Mouse (Mus musculus) brain, embryonic 18.5 days (tissue): ENCODE data around the gene Dip2a.

Source experiments
- DNase-seq: peaks from one replicate; pipeline ENCODE4 v3.0.0-alpha.2; 2012; ENCODE audit warnings: low read depth, low spot score

Dip2a gene

DNA sequence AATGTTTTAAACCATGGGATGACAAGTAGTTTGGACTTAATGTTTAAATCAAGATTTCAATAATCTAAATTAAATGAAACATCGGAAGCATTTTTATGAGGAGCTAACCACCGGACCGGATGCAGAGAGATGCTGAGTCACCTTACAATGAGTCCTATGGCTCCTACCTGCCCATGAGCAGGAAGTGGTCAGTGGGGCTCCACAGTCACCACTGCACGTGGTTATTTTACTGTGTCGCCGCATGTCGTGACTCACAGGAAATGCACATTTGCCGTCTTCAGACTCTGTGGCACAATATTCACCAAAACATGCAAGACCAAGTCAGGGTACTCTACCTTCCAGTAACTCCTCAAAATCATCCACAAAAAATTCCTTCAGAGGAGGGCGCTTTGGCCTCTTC lies 38.4 kb downstream of the Dip2a start:
- DNase-seq: no peak

DNA sequence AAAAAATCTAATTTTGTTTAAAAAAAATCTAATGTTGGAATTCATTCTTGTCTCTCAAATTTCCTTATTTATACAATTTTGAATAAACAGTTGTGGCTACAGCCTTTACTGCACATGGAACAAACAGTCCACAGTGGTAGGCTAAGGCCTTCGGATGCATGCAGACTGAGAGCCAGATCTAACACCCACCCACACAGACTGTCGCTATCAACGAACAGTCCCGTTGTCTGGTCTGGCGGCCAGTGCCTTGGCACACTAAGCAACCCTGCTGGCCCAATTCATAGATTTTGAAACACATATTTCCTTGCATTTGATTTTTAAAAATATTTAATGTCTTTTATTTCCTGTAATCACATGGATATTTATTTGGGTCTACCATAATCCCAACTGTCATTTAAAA lies 45.0 kb downstream of the Dip2a start:
- DNase-seq: no peak

DNA sequence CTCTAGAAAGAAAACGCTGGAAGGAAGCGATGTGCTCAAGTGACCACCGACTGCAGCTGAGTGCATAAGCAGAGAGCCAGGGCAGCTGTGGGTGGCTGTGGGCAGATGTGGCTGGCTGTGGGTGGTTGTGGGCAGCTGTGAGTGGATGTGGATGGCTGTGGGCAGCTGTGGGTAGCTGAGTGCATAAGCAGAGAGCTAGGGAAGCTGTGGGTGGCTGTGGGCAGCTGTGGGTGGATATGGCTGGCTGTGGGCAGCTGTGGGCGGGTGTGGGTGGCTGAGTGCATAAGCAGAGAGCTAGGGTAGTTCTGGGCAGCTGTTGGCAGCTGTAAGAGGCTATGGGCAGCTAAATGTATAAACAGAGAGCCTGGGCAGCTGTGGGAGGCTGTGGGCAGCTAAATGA lies 51.9 kb downstream of the Dip2a start:
- no peak for DNase-seq

DNA sequence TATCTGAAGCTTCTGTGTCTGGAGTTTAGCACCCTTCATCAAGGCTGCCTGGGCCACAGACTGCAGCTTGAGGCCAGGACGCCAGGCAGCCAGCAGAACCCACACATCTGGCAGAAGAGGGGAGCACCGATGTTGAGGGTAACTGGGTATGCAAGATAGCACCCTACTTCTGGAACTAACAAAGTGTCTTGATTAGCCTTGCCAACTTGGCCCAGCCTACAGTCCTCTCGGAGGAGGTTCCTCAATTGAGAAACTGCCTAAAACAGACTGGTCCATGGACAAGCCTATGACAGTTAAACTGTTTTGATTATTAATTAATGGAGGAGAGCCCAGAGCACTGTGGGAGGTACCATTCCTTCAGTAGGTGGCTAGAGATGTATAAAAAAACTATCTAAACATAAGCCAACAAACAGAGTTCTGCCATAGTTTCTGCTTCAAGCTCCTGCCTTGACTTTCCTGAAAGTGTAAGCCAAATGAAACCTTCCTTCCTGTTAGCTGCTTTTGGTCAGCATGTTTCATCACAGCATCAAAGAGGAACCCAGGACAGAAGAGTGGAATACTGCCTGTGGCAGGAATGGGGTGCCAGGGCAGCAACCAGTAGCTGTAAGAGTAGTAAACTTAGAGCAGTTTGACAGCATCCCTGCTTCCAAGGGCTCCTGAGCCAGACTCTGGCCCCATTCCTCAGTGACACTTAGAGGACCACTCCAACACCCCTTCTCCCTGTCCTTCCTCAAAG lies 55.0 kb downstream of the Dip2a start:
- DNase-seq: no peak

DNA sequence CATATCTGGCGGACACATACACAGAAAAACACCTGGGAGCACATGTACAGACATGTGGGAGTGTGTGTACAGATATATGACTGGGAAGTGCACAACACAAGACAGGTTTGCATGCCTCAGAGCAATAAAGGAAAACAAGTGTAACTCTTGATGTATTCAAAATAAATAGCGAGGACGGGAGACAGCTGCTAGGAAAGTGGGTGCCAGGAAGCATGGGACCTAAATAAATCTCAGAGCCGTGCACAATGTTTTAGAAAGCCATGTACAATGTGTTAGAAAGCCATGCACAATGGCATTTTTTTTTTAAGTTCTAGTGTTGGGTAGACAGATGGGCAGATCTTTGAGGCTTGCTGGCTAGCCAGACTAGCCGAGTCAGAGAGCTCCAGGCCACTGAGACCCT lies 56.0 kb downstream of the Dip2a start:
- DNase-seq: no peak

DNA sequence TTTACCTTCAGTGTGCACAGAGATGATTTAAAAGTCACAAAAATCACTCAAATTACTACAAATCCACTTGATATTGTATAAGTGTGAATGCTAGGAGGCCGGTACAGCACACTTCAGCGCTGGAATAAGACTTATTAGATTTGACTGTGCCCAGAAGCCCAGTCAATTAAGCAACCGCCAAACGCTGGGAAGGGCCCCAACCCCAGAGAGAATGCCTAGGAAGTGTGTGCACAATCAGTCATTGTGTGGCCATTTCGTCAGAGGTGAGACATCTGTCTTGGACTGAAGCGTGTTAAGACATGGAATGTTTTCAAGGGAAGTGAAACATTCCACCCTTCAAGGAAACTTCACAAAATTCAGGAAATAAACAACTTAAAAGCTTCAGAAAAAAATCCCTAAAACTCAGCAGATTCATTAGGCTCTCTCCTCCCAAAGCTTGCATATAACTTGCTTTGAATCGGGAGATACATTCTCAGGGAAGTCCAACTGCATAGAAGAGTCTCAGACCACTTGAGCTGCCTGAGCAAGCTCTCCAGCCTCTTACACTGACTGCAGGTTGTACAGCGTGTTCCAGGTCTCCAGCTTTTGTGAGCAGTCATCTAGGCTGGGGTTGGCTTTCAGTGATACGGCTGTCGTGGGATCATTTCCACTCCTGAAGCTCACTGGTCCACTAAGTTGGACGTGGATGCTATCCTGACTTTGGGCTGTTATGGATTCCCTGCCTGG lies 56.7 kb downstream of the Dip2a start:
- DNase-seq: no peak

DNA sequence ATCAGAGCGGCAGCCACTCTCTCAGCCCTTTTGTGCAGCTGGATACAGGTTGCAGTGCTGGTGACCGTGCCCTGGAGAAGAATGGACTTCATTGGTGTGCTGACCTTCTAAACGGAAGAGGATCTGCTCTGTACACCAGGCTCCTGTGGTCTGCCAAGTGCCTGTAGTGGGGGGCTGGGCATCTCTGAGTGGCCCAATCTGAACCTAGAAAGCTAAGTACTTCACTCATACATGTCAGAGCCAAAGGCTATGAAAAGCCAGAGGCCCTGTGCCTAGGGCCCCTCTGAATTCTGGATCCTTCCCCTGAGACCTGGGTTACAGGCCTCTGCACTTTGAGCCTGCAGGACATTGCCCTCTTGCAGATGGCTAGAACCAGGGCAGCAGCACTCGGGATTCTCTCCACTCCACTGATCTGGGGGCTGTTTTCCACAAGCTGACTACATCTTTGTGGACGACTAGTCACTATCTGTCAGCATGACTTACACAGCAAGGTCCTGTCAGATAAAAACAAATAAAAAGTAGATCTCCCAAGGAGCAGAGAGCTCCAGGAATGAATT lies 66.5 kb downstream of the Dip2a start:
- no peak for DNase-seq

DNA sequence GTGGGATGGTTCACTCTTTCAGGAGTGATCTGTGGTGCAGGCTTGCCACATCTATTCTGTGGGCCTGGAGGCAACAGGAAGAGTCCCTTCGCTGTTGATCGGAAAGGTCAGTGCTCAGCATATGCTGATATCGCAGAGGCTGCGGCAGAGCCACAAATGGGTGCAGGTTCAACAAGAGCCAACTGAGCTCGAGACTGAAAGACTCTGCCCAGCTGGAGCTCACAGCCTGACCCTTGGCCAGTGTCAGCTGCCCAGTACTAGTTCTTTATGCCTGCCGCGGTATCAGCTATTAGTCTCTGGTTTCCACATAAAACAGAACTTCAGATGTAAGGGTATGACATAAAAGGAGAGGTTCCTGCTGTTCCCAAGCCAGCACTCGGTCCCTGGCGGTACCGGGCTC lies 69.8 kb downstream of the Dip2a start:
- DNase-seq: no peak

DNA sequence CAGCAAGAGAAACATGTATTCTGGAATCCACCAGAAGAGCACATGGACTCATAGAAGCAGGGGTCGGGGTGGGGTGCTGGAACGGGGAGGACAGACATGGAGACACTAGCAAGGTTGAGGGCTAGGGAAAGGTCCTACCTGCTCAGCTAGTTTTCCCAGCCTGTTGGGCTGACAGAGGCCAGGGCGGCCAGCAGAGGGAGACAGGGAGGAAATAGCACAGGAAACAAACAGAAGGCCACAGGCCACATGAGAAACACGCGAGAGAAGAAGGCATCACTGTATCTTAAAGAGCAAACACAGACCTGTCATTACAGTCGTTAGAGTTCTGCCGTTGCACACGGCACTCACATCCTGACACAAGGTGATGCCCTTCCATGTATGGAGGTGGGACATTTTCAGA lies 73.9 kb downstream of the Dip2a start:
- no peak for DNase-seq

DNA sequence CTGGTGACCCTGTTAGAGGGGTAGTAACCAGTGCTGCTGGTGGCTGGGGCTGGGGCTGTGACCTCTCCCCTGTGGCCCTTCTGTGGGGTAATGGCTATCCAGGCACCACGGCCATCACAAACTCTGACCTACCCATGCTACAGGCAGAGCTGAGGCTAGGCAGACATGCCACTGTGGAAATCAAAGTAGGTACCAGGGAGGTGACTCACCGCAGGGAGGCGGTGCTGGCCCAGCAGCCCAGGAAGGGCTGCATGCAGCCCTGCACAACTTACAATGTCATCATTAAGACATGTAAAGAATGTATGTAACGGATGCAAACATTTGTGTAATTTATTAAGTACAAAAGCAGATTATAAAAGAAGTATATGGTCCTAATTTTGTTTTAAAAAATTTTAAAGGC lies 82.7 kb downstream of the Dip2a start:
- DNase-seq: no peak

DNA sequence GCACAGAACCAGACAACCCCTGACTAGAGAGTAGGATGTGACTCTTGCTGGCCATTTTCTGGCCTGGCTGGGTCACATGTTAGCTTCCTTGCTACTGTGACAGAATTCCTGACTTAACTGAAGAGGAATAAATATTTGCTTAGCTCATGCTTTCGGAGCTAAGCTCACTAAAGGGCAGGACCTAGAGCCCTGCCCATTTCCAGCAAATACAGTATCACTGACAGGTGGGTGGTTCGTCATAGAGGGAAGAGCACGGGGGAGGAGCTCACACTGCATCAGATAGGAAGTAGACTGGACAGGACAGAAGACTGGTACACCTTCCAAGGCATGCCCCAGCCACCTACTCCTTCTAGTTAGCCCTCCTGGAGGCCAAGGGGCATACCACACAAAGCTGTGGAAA lies 83.6 kb downstream of the Dip2a start:
- no peak for DNase-seq

DNA sequence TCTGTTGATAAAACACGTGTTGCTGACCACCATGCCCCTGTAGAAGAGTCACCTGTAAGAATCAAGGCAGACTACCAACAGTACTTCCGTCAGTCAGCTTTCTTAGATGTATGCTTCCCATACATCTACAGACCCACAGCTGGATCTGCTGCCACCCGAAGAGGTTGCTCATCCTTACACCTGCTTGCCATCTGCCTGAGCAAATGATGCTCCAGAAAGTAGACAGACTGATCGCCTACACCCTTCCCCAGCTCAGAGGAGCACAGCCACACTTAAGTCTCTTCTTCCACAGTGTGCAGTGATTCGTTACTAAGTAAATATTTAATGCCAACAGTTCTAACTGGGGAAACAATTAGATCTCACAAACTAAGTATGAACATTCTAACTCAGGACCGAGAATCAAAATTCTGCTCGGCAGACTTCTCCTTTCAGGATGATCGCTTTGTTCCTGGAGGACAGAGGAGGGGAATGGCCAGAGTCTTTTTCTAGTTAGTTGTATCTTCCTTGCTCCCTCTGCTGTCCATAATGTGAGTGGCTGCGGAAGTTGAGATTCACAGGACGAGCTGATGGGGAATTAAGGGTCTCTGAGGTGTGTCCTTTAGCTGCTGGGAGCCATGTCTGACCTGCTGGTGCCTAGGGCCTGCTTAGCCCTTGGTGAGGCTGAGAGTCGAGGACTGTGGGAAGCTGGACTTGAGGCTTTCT lies 84.6 kb downstream of the Dip2a start:
- DNase-seq: no peak

DNA sequence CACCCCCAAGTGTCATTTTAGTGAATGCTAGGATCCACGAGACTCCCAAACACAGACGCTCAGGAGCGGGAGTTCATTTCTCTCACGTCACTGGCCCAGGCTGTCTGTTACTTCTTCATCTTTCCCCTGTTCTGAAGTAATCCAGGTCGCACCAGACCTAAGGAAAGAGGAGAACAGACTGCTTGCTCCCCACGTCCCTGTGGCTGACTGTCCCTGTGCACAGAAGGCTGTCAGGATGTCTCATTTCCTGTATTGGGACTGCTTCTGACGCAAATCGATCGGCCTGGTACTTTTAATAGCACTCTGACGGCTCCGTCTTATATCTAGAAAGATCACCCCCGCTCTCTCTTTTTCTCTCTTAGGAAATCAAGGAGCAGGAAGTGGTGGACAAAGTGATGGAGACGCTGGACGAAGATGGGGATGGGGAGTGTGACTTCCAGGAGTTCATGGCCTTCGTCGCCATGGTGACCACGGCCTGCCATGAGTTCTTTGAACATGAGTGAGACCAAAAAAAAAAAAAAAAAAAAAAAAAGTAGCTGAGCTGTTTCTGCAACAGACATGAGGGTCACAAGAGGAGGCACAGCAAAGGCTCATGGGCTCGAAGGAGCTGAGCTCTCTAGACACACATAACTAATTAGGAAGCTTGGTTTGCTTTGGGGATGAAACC lies 85.4 kb downstream of the Dip2a start:
- no peak for DNase-seq

DNA sequence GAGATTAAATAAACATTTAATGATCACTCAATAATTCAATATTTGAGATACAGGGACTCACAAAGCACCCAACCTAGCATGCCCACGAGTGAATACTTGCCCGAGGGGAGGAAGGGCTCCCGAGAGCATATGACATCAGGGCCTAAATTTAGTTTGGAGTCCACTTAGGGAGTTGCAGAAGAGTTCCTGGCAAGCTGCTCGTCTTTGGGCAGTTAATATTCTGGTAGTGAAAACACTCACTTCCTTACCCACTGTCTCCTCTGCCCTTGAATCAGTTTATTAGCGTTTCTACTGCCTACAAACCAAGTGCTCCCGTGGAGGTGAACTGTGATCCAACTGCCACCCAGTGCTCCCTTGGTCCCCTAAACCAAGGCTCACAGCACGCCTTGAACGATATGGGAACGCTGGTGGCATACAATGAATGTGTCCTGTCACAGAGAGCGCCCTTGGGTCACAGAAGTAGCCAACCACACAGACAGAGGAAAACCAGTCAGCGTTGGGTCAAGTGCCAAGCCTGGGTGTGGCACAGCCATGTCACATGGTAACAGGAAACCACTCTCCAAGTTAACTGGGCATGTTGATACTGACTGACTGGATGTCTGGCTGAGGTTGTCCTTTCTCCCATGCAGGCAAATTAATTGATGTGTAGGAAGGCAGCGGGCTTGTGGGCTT lies 87.2 kb downstream of the Dip2a start:
- no peak for DNase-seq

DNA sequence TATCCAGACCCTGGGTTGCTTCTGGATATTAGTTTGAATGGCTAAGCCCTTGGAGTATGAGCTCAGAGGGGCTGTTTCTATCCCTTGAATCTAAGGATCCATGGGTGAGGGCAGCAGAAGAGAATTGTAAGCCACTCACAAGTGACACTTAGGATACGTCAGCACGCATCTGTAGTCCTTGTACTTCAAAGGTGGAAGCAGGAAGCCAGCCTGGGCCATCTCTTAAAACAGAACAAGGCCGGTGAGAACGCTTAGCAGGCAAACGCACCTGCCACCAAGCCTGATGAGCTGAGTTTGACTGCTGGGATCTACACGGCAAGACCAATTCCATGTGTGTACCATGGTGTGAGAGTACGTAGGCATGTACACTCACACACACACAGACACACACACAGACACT lies 87.9 kb downstream of the Dip2a start:
- DNase-seq: no peak

DNA sequence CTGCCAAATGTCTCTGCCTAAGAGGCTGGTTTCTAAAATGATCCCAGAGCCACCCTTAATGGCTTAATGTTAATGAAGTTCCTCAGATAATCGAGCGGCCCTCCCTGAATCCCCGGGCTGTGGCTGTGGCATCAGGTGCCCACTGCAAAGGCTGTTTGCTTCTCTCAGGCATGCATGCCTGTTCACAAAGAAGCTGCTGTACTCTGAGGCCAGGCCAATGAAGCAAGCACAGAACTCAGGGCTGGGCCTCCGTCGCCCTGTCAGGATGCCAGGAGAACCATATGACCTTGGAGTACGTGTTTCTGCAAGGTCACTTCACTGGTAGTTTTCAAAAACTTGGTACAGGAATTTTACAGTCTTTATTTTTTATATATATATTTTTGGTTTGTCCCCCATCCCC lies 89.5 kb downstream of the Dip2a start:
- DNase-seq: no peak

DNA sequence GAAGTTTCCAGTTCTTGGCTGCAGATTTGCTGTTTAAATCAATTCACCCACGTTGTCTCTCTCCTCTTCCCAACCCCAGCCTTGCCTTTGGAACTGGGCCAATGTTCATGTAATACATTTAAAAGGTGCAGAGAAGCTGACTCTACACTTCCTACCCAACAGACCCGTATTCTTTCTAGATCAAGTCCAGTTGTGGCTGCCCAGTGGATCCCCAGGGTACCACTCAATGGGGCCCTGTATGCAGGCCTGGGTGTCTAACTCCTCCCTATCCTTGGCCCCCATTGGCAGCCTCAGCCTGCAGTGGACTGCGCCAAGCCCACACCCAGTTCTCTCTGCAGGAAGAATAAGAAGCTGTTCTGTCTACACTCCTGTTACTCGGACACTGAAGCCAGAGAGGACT lies 91.6 kb downstream of the Dip2a start, which contains the start of gene S100b:
S100b (plus strand) TSS at position 318 of the 400 bp plus-strand sequence.
- no peak for DNase-seq

DNA sequence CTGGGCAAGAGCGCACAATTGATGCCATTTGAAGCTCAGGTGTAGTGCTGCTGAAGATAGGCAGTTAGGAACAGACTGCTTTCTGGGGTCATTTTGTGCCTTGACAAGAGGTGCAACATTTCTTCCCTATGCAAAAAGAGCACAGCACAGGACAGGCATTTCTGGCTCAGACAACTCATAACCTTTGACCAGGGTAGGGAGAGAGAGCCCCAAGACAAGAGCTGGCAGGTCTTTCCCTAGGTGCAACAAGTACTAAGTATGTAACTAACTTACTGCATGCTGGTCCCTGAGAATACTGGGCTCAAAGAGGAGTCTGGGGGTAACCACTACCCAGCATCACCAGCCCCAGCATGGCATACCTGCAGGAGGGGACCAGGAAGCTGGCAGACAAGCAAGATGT lies 92.0 kb downstream of the Dip2a start:
- no peak for DNase-seq

DNA sequence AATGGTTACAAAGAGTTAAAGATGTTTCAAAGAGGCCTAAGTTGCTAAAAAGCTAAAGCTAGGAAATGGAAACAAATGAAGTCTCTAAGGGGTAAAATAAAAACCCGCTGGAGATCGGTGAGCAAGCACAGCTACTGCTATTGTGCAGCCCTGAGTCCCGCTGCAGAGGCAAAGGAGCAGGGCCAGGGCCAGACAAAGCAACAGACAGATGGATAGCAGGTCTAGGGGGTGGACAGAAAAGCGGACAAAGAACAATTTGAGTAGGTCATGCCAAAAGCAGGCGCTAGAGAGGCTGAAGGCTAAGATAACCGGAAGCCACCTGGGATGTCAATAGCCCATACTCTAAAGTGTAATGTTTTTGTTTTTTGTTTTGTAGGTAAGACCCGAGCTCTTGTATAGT lies 94.2 kb downstream of the Dip2a start:
- DNase-seq: no peak

DNA sequence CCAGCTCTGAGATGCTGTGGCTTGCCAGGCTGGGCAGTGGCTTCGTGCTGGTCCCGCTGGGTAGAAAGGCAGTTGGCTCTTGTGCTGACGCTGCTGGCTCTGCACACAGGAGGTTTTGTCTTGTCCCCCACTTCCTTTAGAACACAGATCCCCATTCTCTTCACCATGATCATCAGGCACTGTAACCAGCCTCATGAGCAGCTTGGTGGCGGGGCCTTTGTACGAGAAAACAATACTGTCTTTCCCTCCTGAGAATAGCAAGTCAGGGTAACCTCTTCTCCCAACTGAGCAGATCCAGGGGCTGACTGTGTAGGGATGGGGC lies 96.5 kb downstream of the Dip2a start:
- DNase-seq: no peak

DNA sequence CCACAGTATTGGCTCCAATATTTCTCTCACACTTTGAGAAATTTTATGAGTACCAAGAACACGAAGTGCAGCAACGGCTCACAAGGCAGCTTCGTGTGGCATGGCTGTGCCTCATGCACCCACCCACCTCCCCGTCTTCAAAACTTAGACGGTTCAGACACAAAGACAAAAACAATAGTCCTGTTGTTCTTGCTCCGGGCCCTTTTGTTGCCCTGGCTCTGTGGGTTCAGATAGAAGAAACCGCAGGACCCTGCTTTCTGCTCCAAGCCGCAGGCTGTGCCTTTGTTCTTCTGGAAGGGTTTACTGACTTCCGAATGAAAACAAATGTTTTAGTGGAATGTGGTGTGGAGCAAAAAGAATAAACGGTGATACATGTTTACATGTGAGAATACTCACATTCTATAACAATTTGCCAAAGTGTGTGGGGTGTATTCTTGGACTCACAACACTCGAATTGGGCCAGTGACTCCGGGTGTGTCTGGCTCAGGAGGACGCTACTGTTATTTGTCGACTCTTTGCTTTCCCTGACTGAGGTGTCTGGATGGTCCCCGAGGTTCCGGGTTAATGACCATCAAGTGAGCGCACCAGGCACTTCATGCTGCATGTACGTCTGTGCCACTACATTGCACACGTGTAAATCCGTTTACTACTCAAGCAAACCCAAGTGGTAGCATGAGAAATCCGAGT lies 97.0 kb downstream of the Dip2a start:
- DNase-seq: no peak
